Mouse (Mus musculus) limb, embryonic 14.5 days (tissue): ENCODE results near the gene Krtcap2. TPM values are rescaled to one million over a fixed set of nuclear protein-coding genes. Genes with fewer than 3 reads are reported as not detected.

Source experiments
- ATAC-seq: fragments of 200-750 bp; cut with Nextera tagmentation; 2 replicates; pipeline ENCODE4 v1.8.0; 2017; ENCODE audit warnings: low read depth, moderate number of reproducible peaks, moderate TSS enrichment; ENCODE audit not compliant: low FRiP score
- DNase-seq: peaks from one replicate; pipeline ENCODE4 v3.0.0-alpha.2; 2015; ENCODE audit warnings: low spot score
- H3K27ac ChIP-seq: fragments of 300-500 bp; sonication (generic); replicated peaks from 2 replicates; pipeline ENCODE4 v1.5.1; 2014; ENCODE audit warnings: low read depth, mild to moderate bottlenecking, low read length, moderate library complexity, mixed read lengths
- H3K27me3 ChIP-seq: fragments of 300-500 bp; sonication (generic); 2 replicates; pipeline ENCODE4 v1.6.1; 2014; ENCODE audit warnings: low read length, mixed read lengths; ENCODE audit not compliant: control insufficient read depth, insufficient read depth
- H3K36me3 ChIP-seq: fragments of 300-500 bp; sonication (generic); 2 replicates; pipeline ENCODE4 v1.6.1; 2014; ENCODE audit warnings: mild to moderate bottlenecking, low read length, moderate library complexity, mixed read lengths; ENCODE audit not compliant: control insufficient read depth, insufficient read depth
- H3K4me1 ChIP-seq: fragments of 300-500 bp; sonication (generic); 2 replicates; pipeline ENCODE4 v1.6.1; 2014; ENCODE audit warnings: antibody characterized with exemption, low read length, mixed read lengths; ENCODE audit not compliant: control insufficient read depth, insufficient read depth
- H3K4me2 ChIP-seq: fragments of 300-500 bp; sonication (generic); replicated peaks from 2 replicates; pipeline ENCODE4 v1.6.1; 2014; ENCODE audit warnings: low read depth, mild to moderate bottlenecking, low read length, moderate library complexity; ENCODE audit not compliant: severe bottlenecking
- H3K4me3 ChIP-seq: fragments of 300-500 bp; sonication (generic); replicated peaks from 2 replicates; pipeline ENCODE4 v1.5.1; 2014; ENCODE audit warnings: low read length
- H3K9ac ChIP-seq: fragments of 300-500 bp; sonication (generic); 2 replicates; pipeline ENCODE4 v1.6.1; 2014; ENCODE audit warnings: mild to moderate bottlenecking, low read depth, low read length, moderate library complexity; ENCODE audit not compliant: severe bottlenecking
- H3K9me3 ChIP-seq: fragments of 300-500 bp; sonication (generic); 2 replicates; pipeline ENCODE4 v1.6.1; 2016; ENCODE audit warnings: low read length; ENCODE audit not compliant: control insufficient read depth
- POLR2A ChIP-seq: fragments of 200-500 bp; IDR thresholded peaks from 2 replicates; pipeline ENCODE4 v1.8.0; 2012; ENCODE audit warnings: inconsistent platforms, mild to moderate bottlenecking, moderate library complexity, borderline replicate concordance; ENCODE audit not compliant: insufficient read depth, insufficient read length; ENCODE audit errors: extremely low read depth
- WGBS: fragments of 180-500 bp; shearing (Covaris S2); extraction: QIAGEN DNeasy Blood & Tissue Kit; methylation state at CpG from one replicate; pipeline ENCODE4 v1.1.7; 2014; 5-methylcytosine and 5-hydroxymethylcytosine counted together
- polyA plus RNA-seq, 2 experiments: library from polyadenylated mRNA; depleted of rRNA in 1 of 2; stranded (reverse) in 1 of 2; unstranded in 1 of 2; fragments of >200 nt; fragmentation: Nextera tagmentation in 1 of 2; extraction: Ambion mirVana in 1 of 2; gene quantifications; 2 replicates each; pipeline versions ENCODE4 v1.2.1 to v1.2.3; 2012 to 2014

Gene Krtcap2
- polyA plus RNA-seq, 2 experiments = 121 to 353 TPM

GRCm38 (mm10) chr3:89218271-89218670 lies 27.5 kb upstream of the Krtcap2 start:
- no peak for DNase-seq
- WGBS = 92% methylated on average over 1 of the region's 1 CpGs
- Histone ChIP-seq H3K36me3 (peaks cover 26% of the 10 kb centered on the region), H3K9me3 (no peaks in the 10 kb centered on the region), H3K9ac (no peak overlapping the region), H3K27ac (no peak overlapping the region), H3K4me1 (peaks cover 14% of the 10 kb centered on the region), H3K4me3 (no peak overlapping the region), H3K4me2 (no peak overlapping the region), H3K27me3 (no peaks in the 10 kb centered on the region)
- no peak for ATAC-seq
- TF ChIP-seq POLR2A = no peak

- no peak for TF ChIP-seq POLR2A
- peaks cover 13% of the 10 kb centered on the region for H3K4me1 ChIP-seq
Observed at GRCm38 (mm10) chr3:89219546-89219945, 26.2 kb upstream of the Krtcap2 start.

GRCm38 (mm10) chr3:89221167-89221566 lies 24.6 kb upstream of the Krtcap2 start:
- no peak for ATAC-seq
- WGBS = 46% methylated on average over 5 of the region's 5 CpGs
- no peak overlapping the region for H3K4me3 ChIP-seq
- TF ChIP-seq POLR2A = no peak
- no peak overlapping the region for H3K27ac ChIP-seq
- DNase-seq = no peak
- H3K4me1 ChIP-seq = 0 out of 2 replicates have a peak, but pooled peaks cover 3% of the 10 kb centered on the region
- H3K9ac ChIP-seq = no peak overlapping the region
- peaks cover 43% of the 10 kb centered on the region for H3K36me3 ChIP-seq
- H3K27me3 ChIP-seq = no peaks in the 10 kb centered on the region
- H3K4me2 ChIP-seq = no peak overlapping the region
- H3K9me3 ChIP-seq = no peaks in the 10 kb centered on the region

More at GRCm38 (mm10) chr3:89219546-89219945, 26.2 kb upstream of the Krtcap2 start:
- 0 out of 2 replicates have a peak overlapping the region, but pooled peaks have one; percentile 7 for H3K9ac ChIP-seq
- ATAC-seq (no peak), DNase-seq (no peak)
- 42% methylated on average over 8 of the region's 8 CpGs for WGBS
- peaks cover 31% of the 10 kb centered on the region for H3K36me3 ChIP-seq
- no peak overlapping the region for H3K4me2 ChIP-seq
- H3K4me3 ChIP-seq = no peak overlapping the region
- H3K27ac ChIP-seq = no peak overlapping the region
- no peaks in the 10 kb centered on the region for H3K27me3 ChIP-seq
- no peaks in the 10 kb centered on the region for H3K9me3 ChIP-seq

GRCm38 (mm10) chr3:89224796-89225195 lies 21.0 kb upstream of the Krtcap2 start:
- DNase-seq (no peak), ATAC-seq (no peak)
- no peaks in the 10 kb centered on the region for H3K9me3 ChIP-seq
- no peak overlapping the region for H3K9ac ChIP-seq
- H3K27ac ChIP-seq = no peak overlapping the region
- TF ChIP-seq POLR2A = no peak
- 79% methylated on average over 11 of the region's 11 CpGs for WGBS
- H3K36me3 ChIP-seq = peaks cover 37% of the 10 kb centered on the region
- no peak overlapping the region for H3K4me3 ChIP-seq
- no peaks in the 10 kb centered on the region for H3K27me3 ChIP-seq
- peaks cover 22% of the 10 kb centered on the region for H3K4me1 ChIP-seq
- H3K4me2 ChIP-seq = no peak overlapping the region

- ATAC-seq (no peak), DNase-seq (no peak)
- H3K9ac ChIP-seq = 0 out of 2 replicates have a peak overlapping the region, but pooled peaks have one; percentile 2
- H3K4me2 ChIP-seq = no peak overlapping the region
- peaks cover 22% of the 10 kb centered on the region for H3K4me1 ChIP-seq
- no peak overlapping the region for H3K4me3 ChIP-seq
- 63% methylated on average over 12 of the region's 12 CpGs for WGBS
- H3K27ac ChIP-seq = no peak overlapping the region
- H3K27me3 ChIP-seq = no peaks in the 10 kb centered on the region
- H3K36me3 ChIP-seq = peaks cover 32% of the 10 kb centered on the region
- no peak for TF ChIP-seq POLR2A
- H3K9me3 ChIP-seq = no peaks in the 10 kb centered on the region
Observed at GRCm38 (mm10) chr3:89225321-89225815, 20.4 kb upstream of the Krtcap2 start.

GRCm38 (mm10) chr3:89225918-89226317 lies 19.8 kb upstream of the Krtcap2 start:
- Histone ChIP-seq H3K9me3 (no peaks in the 10 kb centered on the region), H3K4me1 (peaks cover 22% of the 10 kb centered on the region), H3K4me2 (no peak overlapping the region), H3K4me3 (no peak overlapping the region), H3K27me3 (no peaks in the 10 kb centered on the region), H3K27ac (no peak overlapping the region), H3K9ac (0 out of 2 replicates have a peak overlapping the region, but pooled peaks have one; percentile 2), H3K36me3 (peaks cover 32% of the 10 kb centered on the region)
- ATAC-seq = no peak
- no peak for TF ChIP-seq POLR2A
- 52% methylated on average over 3 of the region's 4 CpGs for WGBS
- DNase-seq = no peak
